8 mouse cellular contexts compared by ENCODE assay signal in genomic region chr2:143867326-143867725, GRCm38 (mm10). TPM values are rescaled to one million over a fixed set of nuclear protein-coding genes. Genes with fewer than 3 reads are reported as not detected.
DNase-seq lines count a peak whose midpoint lies in the region; ATAC-seq and TF ChIP-seq lines count a peak whose summit lies in the region.

No protein-coding gene starts in this region.

- no peak overlapping the region for H3K4me3 ChIP-seq in hindbrain, embryonic 15.5 days

- peak; percentile 27 for DNase-seq in Patski (ENCODE audit: low read depth, low spot score)
- DNase-seq in cerebellum, postnatal 10 days, result peak; percentile 89 to 90
- peak; percentile 65 to 85 for DNase-seq in frontal cortex, postnatal 36 days (ENCODE audit: low spot score in 2 of 2)
- peak; percentile 51 for DNase-seq in left cerebral cortex, adult 11 months (ENCODE audit: low spot score)
- DNase-seq in lung, postnatal 4 days, result peak; percentile 81 to 85
- DNase-seq in right cerebral cortex, adult 18-20 months, result peak; percentile 84
- peak; percentile 72 for DNase-seq in urinary bladder, postnatal 25 days (ENCODE audit: low spot score)

- H3K4me1 ChIP-seq in hindbrain, embryonic 15.5 days (replicated peaks), result peaks cover 10% of the 10 kb centered on the region

- POLR2A ChIA-PET in Patski (lab: Charles Lee), result no interaction called here

- 10% methylated on average over 6 of the region's 6 CpGs for WGBS in hindbrain, embryonic 15.5 days

- H3K36me3 ChIP-seq in hindbrain, embryonic 15.5 days, result no peaks in the 10 kb centered on the region

- TF ChIP-seq CTCF in Patski (IDR thresholded peaks at IDR 0.05), result peak; percentile 97

- H3K27ac ChIP-seq in hindbrain, embryonic 15.5 days (replicated peaks), result no peak overlapping the region

- no peak overlapping the region for H3K9ac ChIP-seq in hindbrain, embryonic 15.5 days

- CTCF ChIA-PET in Patski (lab: Charles Lee), result interaction anchor here (0.9 to 1.3 kb wide), 6 partner anchors 19 to 349 kb away, joined by 3 to 4 read pairs (median 3); no protein-coding TSS in a partner anchor

- peaks cover 7% of the 10 kb centered on the region for H3K27me3 ChIP-seq in Patski
- no peaks in the 10 kb centered on the region for H3K27me3 ChIP-seq in hindbrain, embryonic 15.5 days

- H3K4me2 ChIP-seq in hindbrain, embryonic 15.5 days, result no peak overlapping the region

- no peaks in the 10 kb centered on the region for H3K9me3 ChIP-seq in hindbrain, embryonic 15.5 days

- in situ Hi-C loops in Patski (cut with MboI; ENCODE audit: low pct_unique_long_range_greater_than_20kb), result loop anchor here (5.0 to 10.0 kb wide), 4 partner anchors 35 to 587 kb away; no protein-coding TSS in a partner anchor

- peak; percentile 87 for ATAC-seq in Patski
- ATAC-seq in hindbrain, embryonic 15.5 days (ENCODE audit: low FRiP score, low read depth), result peak; percentile 53; the same call in 1 of the 2 replicates

RNA-seq across cellular contexts. Expression of gene Bfsp1, which starts 4.4 kb away (rescaled TPM):
- 0.04 TPM for polyA plus RNA-seq in Patski (2021)
- polyA plus RNA-seq in hindbrain, embryonic 15.5 days (2015; fragmentation: Nextera tagmentation; extraction: Ambion mirVana), result 1.5 and 2.1 TPM in 2 replicates

RNA-seq across cellular contexts. Expression of gene Dstn, which starts 47.8 kb away (rescaled TPM):
- polyA plus RNA-seq in Patski (2021), result 272 TPM
- polyA plus RNA-seq in hindbrain, embryonic 15.5 days (2015; fragmentation: Nextera tagmentation; extraction: Ambion mirVana), result 399 and 431 TPM in 2 replicates

Comparison
In these comparisons a context has a peak if more than half of its experiments do, and no peak if none do; other contexts are left out.
1. DNase-seq: peak in every context shown above with its lines; median percentile 90 in cerebellum, postnatal 10 days; 84 in right cerebral cortex, adult 18-20 months; 83 in lung, postnatal 4 days; 75 in frontal cortex, postnatal 36 days; 72 in urinary bladder, postnatal 25 days; 51 in left cerebral cortex, adult 11 months; 27 in Patski.